Mouse (Mus musculus): ENCODE results near the gene Mindy4.
"Not testable (repeated sequence)": the region's sequence is repeated elsewhere in the genome, so short reads cannot be mapped to it uniquely, and the experiment has no call there.

Mindy4 gene

GRCm38 (mm10) chr6:55202913-55203910 is at the start of gene Mindy4:
TSS of gene Mindy4 (plus strand) at chr6:55203383.
- in situ Hi-C loops (cut with MboI, MseI): no loop called here

GRCm38 (mm10) chr6:55159256-55159655 is 43.9 kb upstream of the Mindy4 start:
- in situ Hi-C loops (cut with MboI, MseI): no loop called here

- in situ Hi-C loops (cut with MboI, MseI): loop anchor here (5.0 kb wide), 1 partner anchor 144 kb away; no protein-coding TSS in a partner anchor
Measured at GRCm38 (mm10) chr6:55161311-55161761, 41.8 kb upstream of the Mindy4 start.

GRCm38 (mm10) chr6:55163046-55163584 is 40.1 kb upstream of the Mindy4 start:
- in situ Hi-C loops (cut with MboI, MseI): loop anchor here (5.0 kb wide), 1 partner anchor 146 kb away; no protein-coding TSS in a partner anchor

- in situ Hi-C loops (cut with MboI, MseI): no loop called here
Measured at GRCm38 (mm10) chr6:55166777-55167463, 36.3 kb upstream of the Mindy4 start.

- in situ Hi-C loops (cut with MboI, MseI): no loop called here
Measured at GRCm38 (mm10) chr6:55169818-55170217, 33.4 kb upstream of the Mindy4 start.

GRCm38 (mm10) chr6:55171638-55172037 is 31.5 kb upstream of the Mindy4 start:
- in situ Hi-C loops (cut with MboI, MseI): no loop called here

- in situ Hi-C loops (cut with MboI, MseI): no loop called here
Measured at GRCm38 (mm10) chr6:55173171-55173570, 30.0 kb upstream of the Mindy4 start.

- in situ Hi-C loops (cut with MboI, MseI): no loop called here
Measured at GRCm38 (mm10) chr6:55173941-55174349, 29.2 kb upstream of the Mindy4 start.

- in situ Hi-C loops (cut with MboI, MseI): no loop called here
Measured at GRCm38 (mm10) chr6:55174741-55175181, 28.4 kb upstream of the Mindy4 start, which contains the start of gene Inmt. TSS of gene Inmt (minus strand) at chr6:55175043.

- in situ Hi-C loops (cut with MboI, MseI): no loop called here
Measured at GRCm38 (mm10) chr6:55175456-55175855, 27.7 kb upstream of the Mindy4 start.

GRCm38 (mm10) chr6:55175892-55176291 is 27.3 kb upstream of the Mindy4 start:
- in situ Hi-C loops (cut with MboI, MseI): no loop called here

- in situ Hi-C loops (cut with MboI, MseI): no loop called here
Measured at GRCm38 (mm10) chr6:55177060-55177732, 26.0 kb upstream of the Mindy4 start.

- in situ Hi-C loops (cut with MboI, MseI): no loop called here
Measured at GRCm38 (mm10) chr6:55179560-55179959, 23.6 kb upstream of the Mindy4 start.

GRCm38 (mm10) chr6:55182655-55183430 is 20.3 kb upstream of the Mindy4 start:
- in situ Hi-C loops (cut with MboI, MseI): no loop called here

- in situ Hi-C loops (cut with MboI, MseI): not testable (repeated sequence)
Measured at GRCm38 (mm10) chr6:55187827-55188226, 15.4 kb upstream of the Mindy4 start.

- in situ Hi-C loops (cut with MboI, MseI): no loop called here
Measured at GRCm38 (mm10) chr6:55189406-55189805, 13.8 kb upstream of the Mindy4 start.

- in situ Hi-C loops (cut with MboI, MseI): no loop called here
Measured at GRCm38 (mm10) chr6:55191537-55191936, 11.6 kb upstream of the Mindy4 start.

GRCm38 (mm10) chr6:55193171-55193570 is 10.0 kb upstream of the Mindy4 start:
- in situ Hi-C loops (cut with MboI, MseI): no loop called here

- in situ Hi-C loops (cut with MboI, MseI): no loop called here
Measured at GRCm38 (mm10) chr6:55199047-55199446, 4.1 kb upstream of the Mindy4 start.

All from T-helper 2 cell (primary cell).